Mouse (Mus musculus): Measurements from ENCODE around the gene Rsph1. TPM values are rescaled to one million over a fixed set of nuclear protein-coding genes. Genes with fewer than 3 reads are reported as not detected.

Gene Rsph1
- polyA plus RNA-seq, 1 experiment from 2014 or later, result 1.3 TPM

GRCm38 (mm10) chr17:31269761-31270160 lies 7.4 kb downstream of the Rsph1 start:
- Histone ChIP-seq H3K4me2 (replicated peaks) (no peak overlapping the region), H3K9ac (no peak overlapping the region), H3K4me1 (replicated peaks) (peaks cover 4% of the 10 kb centered on the region; the same call in 1 of the 2 replicates), H3K27ac (no peak overlapping the region), H3K9me3 (no peaks in the 10 kb centered on the region), H3K36me3 (no peaks in the 10 kb centered on the region), H3K4me3 (replicated peaks) (no peak overlapping the region), H3K27me3 (replicated peaks) (no peaks in the 10 kb centered on the region)
- 83% methylated on average over 2 of the region's 2 CpGs for WGBS
- ATAC-seq, result no peak

DNA sequence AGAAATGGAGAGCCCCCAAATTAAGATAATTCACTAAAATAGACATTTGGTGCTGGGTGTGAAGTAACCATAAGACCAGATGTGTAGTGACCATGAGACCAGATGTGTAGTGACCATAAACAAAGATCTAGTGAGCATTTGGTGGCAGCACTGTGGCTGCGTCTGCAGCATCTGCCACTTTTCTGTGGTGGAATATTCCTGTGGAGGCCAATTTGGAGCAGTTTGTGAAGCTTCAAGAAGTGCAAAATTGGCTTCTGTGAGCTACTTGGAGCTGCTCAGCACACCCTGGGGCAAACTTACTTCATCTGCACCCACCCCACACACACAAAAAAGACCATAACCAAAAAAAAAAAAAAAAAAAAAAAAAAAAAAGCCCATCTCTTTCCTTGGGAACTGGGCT lies 9.2 kb downstream of the Rsph1 start:
- no peaks in the 10 kb centered on the region for H3K27me3 ChIP-seq (replicated peaks)
- H3K4me2 ChIP-seq (replicated peaks), result no peak overlapping the region
- ATAC-seq, result no peak
- no peak overlapping the region for H3K9ac ChIP-seq
- H3K9me3 ChIP-seq, result no peaks in the 10 kb centered on the region
- H3K4me3 ChIP-seq (replicated peaks), result no peak overlapping the region
- H3K27ac ChIP-seq, result no peak overlapping the region
- H3K4me1 ChIP-seq (replicated peaks), result peaks cover 5% of the 10 kb centered on the region; the same call in 1 of the 2 replicates
- 86% methylated on average over 1 of the region's 1 CpGs for WGBS
- H3K36me3 ChIP-seq, result no peaks in the 10 kb centered on the region

- WGBS, result 74% methylated on average over 6 of the region's 6 CpGs
These were observed 9.6 kb downstream of the Rsph1 start for GRCm38 (mm10) chr17:31267603-31268002.

GRCm38 (mm10) chr17:31267138-31267537 lies 10.0 kb downstream of the Rsph1 start:
- no peak overlapping the region for H3K4me3 ChIP-seq (replicated peaks)
- no peaks in the 10 kb centered on the region for H3K36me3 ChIP-seq
- no peaks in the 10 kb centered on the region for H3K9me3 ChIP-seq
- WGBS, result 68% methylated on average over 4 of the region's 4 CpGs
- peaks cover 5% of the 10 kb centered on the region; the same call in 1 of the 2 replicates for H3K4me1 ChIP-seq (replicated peaks)
- H3K9ac ChIP-seq, result no peak overlapping the region
- H3K27me3 ChIP-seq (replicated peaks), result no peaks in the 10 kb centered on the region
- H3K27ac ChIP-seq, result no peak overlapping the region
- no peak for ATAC-seq
- no peak overlapping the region for H3K4me2 ChIP-seq (replicated peaks)

More at GRCm38 (mm10) chr17:31267603-31268002, 9.6 kb downstream of the Rsph1 start:
- Histone ChIP-seq H3K4me2 (replicated peaks) (no peak overlapping the region), H3K9me3 (no peaks in the 10 kb centered on the region), H3K27ac (no peak overlapping the region), H3K9ac (no peak overlapping the region), H3K36me3 (no peaks in the 10 kb centered on the region), H3K4me3 (replicated peaks) (no peak overlapping the region), H3K4me1 (replicated peaks) (peaks cover 5% of the 10 kb centered on the region; the same call in 1 of the 2 replicates), H3K27me3 (replicated peaks) (no peaks in the 10 kb centered on the region)
- ATAC-seq, result no peak

GRCm38 (mm10) chr17:31266321-31266950 lies 10.7 kb downstream of the Rsph1 start:
- no peaks in the 10 kb centered on the region for H3K36me3 ChIP-seq
- ATAC-seq, result no peak
- H3K9ac ChIP-seq, result no peak overlapping the region
- peaks cover 5% of the 10 kb centered on the region; the same call in 1 of the 2 replicates for H3K4me1 ChIP-seq (replicated peaks)
- H3K4me2 ChIP-seq (replicated peaks), result no peak overlapping the region
- 70% methylated on average over 7 of the region's 7 CpGs for WGBS
- no peaks in the 10 kb centered on the region for H3K9me3 ChIP-seq
- H3K4me3 ChIP-seq (replicated peaks), result no peak overlapping the region
- no peaks in the 10 kb centered on the region for H3K27me3 ChIP-seq (replicated peaks)
- H3K27ac ChIP-seq, result no peak overlapping the region

DNA sequence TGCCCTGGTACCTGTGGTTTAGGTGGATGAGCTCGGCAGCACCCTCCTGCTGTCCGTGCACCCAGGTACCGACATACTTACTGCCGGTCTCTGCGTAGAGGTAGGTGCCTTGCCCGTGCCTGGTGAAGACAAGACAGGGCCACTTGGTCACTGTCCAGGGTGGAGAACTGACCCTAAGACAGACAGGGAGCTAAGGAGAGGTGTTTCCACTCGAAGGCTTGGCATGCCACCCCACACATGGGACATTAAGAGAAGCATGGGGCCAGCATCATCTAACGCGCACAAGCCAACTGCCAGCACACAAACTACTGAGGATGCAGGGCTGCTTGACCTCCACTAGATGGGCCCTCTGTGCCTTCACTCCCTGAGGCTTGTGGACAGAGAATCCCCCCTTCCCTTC lies 11.4 kb downstream of the Rsph1 start:
- H3K4me3 ChIP-seq (replicated peaks), result no peak overlapping the region
- no peak for ATAC-seq
- H3K4me2 ChIP-seq (replicated peaks), result no peak overlapping the region
- no peaks in the 10 kb centered on the region for H3K27me3 ChIP-seq (replicated peaks)
- H3K9ac ChIP-seq, result no peak overlapping the region
- H3K4me1 ChIP-seq (replicated peaks), result peaks cover 5% of the 10 kb centered on the region; the same call in 1 of the 2 replicates
- H3K9me3 ChIP-seq, result no peaks in the 10 kb centered on the region
- 88% methylated on average over 9 of the region's 9 CpGs for WGBS
- no peaks in the 10 kb centered on the region for H3K36me3 ChIP-seq
- H3K27ac ChIP-seq, result no peak overlapping the region

GRCm38 (mm10) chr17:31265171-31265572 lies 12.0 kb downstream of the Rsph1 start:
- Histone ChIP-seq H3K36me3 (no peaks in the 10 kb centered on the region), H3K27me3 (replicated peaks) (no peaks in the 10 kb centered on the region), H3K4me1 (replicated peaks) (peaks cover 5% of the 10 kb centered on the region; the same call in 1 of the 2 replicates), H3K4me3 (replicated peaks) (no peak overlapping the region), H3K27ac (no peak overlapping the region), H3K9me3 (no peaks in the 10 kb centered on the region), H3K9ac (no peak overlapping the region), H3K4me2 (replicated peaks) (no peak overlapping the region)
- ATAC-seq, result 0 out of 2 replicates have a peak, but pooled peaks have one; percentile 36
- WGBS, result 16% methylated on average over 3 of the region's 3 CpGs

DNA sequence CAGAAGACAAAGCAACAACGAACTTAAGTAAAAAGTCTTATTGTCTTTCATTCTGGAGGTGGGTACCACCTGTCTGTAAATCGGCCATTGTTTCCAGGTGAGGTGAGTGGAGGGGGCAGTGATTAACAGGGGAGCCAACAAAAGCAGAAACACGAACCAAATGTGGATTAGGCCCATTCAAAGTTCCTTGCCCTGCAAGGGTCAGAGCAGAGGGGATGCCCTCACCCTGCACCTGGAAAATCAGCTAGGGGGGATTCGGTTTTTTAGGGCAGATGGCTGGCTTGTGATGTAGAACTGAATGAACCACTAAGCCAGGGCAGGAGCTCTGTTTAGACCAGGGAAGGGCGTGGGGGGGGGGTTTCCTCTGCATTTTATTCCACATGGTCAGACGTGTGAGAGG lies 12.8 kb downstream of the Rsph1 start:
- Histone ChIP-seq H3K4me2 (replicated peaks) (no peak overlapping the region), H3K9ac (no peak overlapping the region), H3K9me3 (no peaks in the 10 kb centered on the region), H3K36me3 (no peaks in the 10 kb centered on the region), H3K4me1 (replicated peaks) (peaks cover 5% of the 10 kb centered on the region; the same call in 1 of the 2 replicates), H3K4me3 (replicated peaks) (no peak overlapping the region), H3K27ac (no peak overlapping the region), H3K27me3 (replicated peaks) (no peaks in the 10 kb centered on the region)
- ATAC-seq, result no peak
- 60% methylated on average over 6 of the region's 6 CpGs for WGBS

DNA sequence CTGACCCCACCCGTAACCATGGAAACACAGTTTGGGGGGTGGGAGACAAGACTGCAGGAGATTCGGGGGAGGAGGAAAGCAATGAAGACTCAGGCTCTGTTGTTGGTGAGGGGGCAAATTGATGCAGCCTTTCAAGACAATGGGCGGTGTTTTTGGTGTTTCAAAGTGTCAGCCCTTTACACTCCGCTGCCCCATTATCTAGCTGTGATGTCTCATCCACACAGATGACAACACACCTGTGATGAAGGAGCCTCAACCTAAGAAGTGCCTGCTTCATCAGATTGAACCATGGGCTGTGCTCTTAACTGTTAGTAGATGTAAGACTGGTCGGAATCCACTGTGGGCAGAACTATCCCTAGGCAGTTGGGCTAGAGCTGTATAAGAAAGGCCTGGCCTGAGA lies 13.4 kb downstream of the Rsph1 start:
- no peak overlapping the region for H3K27ac ChIP-seq
- WGBS, result 88% methylated on average over 5 of the region's 5 CpGs
- peaks cover 5% of the 10 kb centered on the region; the same call in 1 of the 2 replicates for H3K4me1 ChIP-seq (replicated peaks)
- H3K27me3 ChIP-seq (replicated peaks), result no peaks in the 10 kb centered on the region
- no peaks in the 10 kb centered on the region for H3K9me3 ChIP-seq
- H3K9ac ChIP-seq, result no peak overlapping the region
- no peaks in the 10 kb centered on the region for H3K36me3 ChIP-seq
- H3K4me3 ChIP-seq (replicated peaks), result no peak overlapping the region
- no peak for ATAC-seq
- H3K4me2 ChIP-seq (replicated peaks), result no peak overlapping the region

GRCm38 (mm10) chr17:31262715-31263114 lies 14.5 kb downstream of the Rsph1 start:
- 63% methylated on average over 5 of the region's 5 CpGs for WGBS
- peaks cover 5% of the 10 kb centered on the region; the same call in 1 of the 2 replicates for H3K4me1 ChIP-seq (replicated peaks)
- H3K9ac ChIP-seq, result no peak overlapping the region
- no peak overlapping the region for H3K27ac ChIP-seq
- ATAC-seq, result no peak
- H3K36me3 ChIP-seq, result no peaks in the 10 kb centered on the region
- no peak overlapping the region for H3K4me2 ChIP-seq (replicated peaks)
- no peak overlapping the region for H3K4me3 ChIP-seq (replicated peaks)
- H3K9me3 ChIP-seq, result no peaks in the 10 kb centered on the region
- H3K27me3 ChIP-seq (replicated peaks), result no peaks in the 10 kb centered on the region

- Histone ChIP-seq H3K4me2 (replicated peaks) (no peak overlapping the region), H3K9me3 (no peaks in the 10 kb centered on the region), H3K27ac (no peak overlapping the region), H3K27me3 (replicated peaks) (no peaks in the 10 kb centered on the region), H3K9ac (no peak overlapping the region), H3K4me3 (replicated peaks) (no peak overlapping the region), H3K36me3 (no peaks in the 10 kb centered on the region), H3K4me1 (replicated peaks) (peaks cover 5% of the 10 kb centered on the region; the same call in 1 of the 2 replicates)
- 83% methylated on average over 6 of the region's 6 CpGs for WGBS
- ATAC-seq, result no peak
These were observed 15.8 kb downstream of the Rsph1 start for GRCm38 (mm10) chr17:31261352-31261751.

GRCm38 (mm10) chr17:31260430-31260829 lies 16.8 kb downstream of the Rsph1 start:
- peaks cover 5% of the 10 kb centered on the region; the same call in 1 of the 2 replicates for H3K4me1 ChIP-seq (replicated peaks)
- H3K27me3 ChIP-seq (replicated peaks), result no peaks in the 10 kb centered on the region
- no peak overlapping the region for H3K4me2 ChIP-seq (replicated peaks)
- no peaks in the 10 kb centered on the region for H3K9me3 ChIP-seq
- H3K27ac ChIP-seq, result no peak overlapping the region
- H3K4me3 ChIP-seq (replicated peaks), result no peak overlapping the region
- no peak overlapping the region for H3K9ac ChIP-seq
- no peaks in the 10 kb centered on the region for H3K36me3 ChIP-seq
- 77% methylated on average over 7 of the region's 7 CpGs for WGBS
- ATAC-seq, result no peak

GRCm38 (mm10) chr17:31259825-31260224 lies 17.4 kb downstream of the Rsph1 start:
- Histone ChIP-seq H3K36me3 (no peaks in the 10 kb centered on the region), H3K4me2 (replicated peaks) (no peak overlapping the region), H3K27ac (no peak overlapping the region), H3K4me1 (replicated peaks) (0 out of 2 replicates have a peak, but pooled peaks cover 1% of the 10 kb centered on the region), H3K9ac (no peak overlapping the region), H3K27me3 (replicated peaks) (no peaks in the 10 kb centered on the region), H3K4me3 (replicated peaks) (no peak overlapping the region), H3K9me3 (no peaks in the 10 kb centered on the region)
- no peak for ATAC-seq
- 70% methylated on average over 4 of the region's 4 CpGs for WGBS
